Mouse (Mus musculus): ENCODE data around the gene Pkmyt1.

The Pkmyt1 gene

GRCm38 (mm10) chr17:23722376-23723125, 3.6 kb upstream of the Pkmyt1 start, which contains the start of gene 1520401A03Rik:
Gene 1520401A03Rik, minus strand, starts transcription at chr17:23722783.
- no peak for DNase-seq

- DNase-seq: no peak
These were observed 659 bp upstream of the Pkmyt1 start for GRCm38 (mm10) chr17:23725477-23725876.

- peak; percentile 87 for DNase-seq
These were observed 614 bp downstream of the Pkmyt1 start for GRCm38 (mm10) chr17:23726758-23727142.

GRCm38 (mm10) chr17:23730441-23730840, 4.3 kb downstream of the Pkmyt1 start:
- DNase-seq: no peak

- DNase-seq: no peak
These were observed 8.2 kb downstream of the Pkmyt1 start for GRCm38 (mm10) chr17:23734341-23734740.

- no peak for DNase-seq
These were observed 11.6 kb downstream of the Pkmyt1 start for GRCm38 (mm10) chr17:23737493-23738445.

GRCm38 (mm10) chr17:23738836-23739201, 12.7 kb downstream of the Pkmyt1 start:
- no peak for DNase-seq

GRCm38 (mm10) chr17:23739202-23740135, 13.3 kb downstream of the Pkmyt1 start:
- DNase-seq: no peak

GRCm38 (mm10) chr17:23740136-23740584, 14.0 kb downstream of the Pkmyt1 start:
- DNase-seq: peak; percentile 93

GRCm38 (mm10) chr17:23740598-23741021, 14.5 kb downstream of the Pkmyt1 start, which contains the start of gene Paqr4:
Gene Paqr4, minus strand, starts transcription at chr17:23740867.
- DNase-seq: no peak

GRCm38 (mm10) chr17:23741359-23742209, 15.4 kb downstream of the Pkmyt1 start:
- no peak for DNase-seq

- no peak for DNase-seq
These were observed 16.2 kb downstream of the Pkmyt1 start for GRCm38 (mm10) chr17:23742210-23742793.

- no peak for DNase-seq
These were observed 16.8 kb downstream of the Pkmyt1 start for GRCm38 (mm10) chr17:23742941-23743340.

- no peak for DNase-seq
These were observed 17.9 kb downstream of the Pkmyt1 start for GRCm38 (mm10) chr17:23744076-23744475.

GRCm38 (mm10) chr17:23744651-23745050, 18.5 kb downstream of the Pkmyt1 start:
- DNase-seq: no peak

- no peak for DNase-seq
These were observed 19.4 kb downstream of the Pkmyt1 start, which contains the start of gene Kremen2 for GRCm38 (mm10) chr17:23745301-23746251. Gene Kremen2, minus strand, starts transcription at chr17:23745833.

- no peak for DNase-seq
These were observed 20.2 kb downstream of the Pkmyt1 start for GRCm38 (mm10) chr17:23746311-23746710.

GRCm38 (mm10) chr17:23746767-23747166, 20.6 kb downstream of the Pkmyt1 start:
- DNase-seq: no peak

- no peak for DNase-seq
These were observed 21.3 kb downstream of the Pkmyt1 start for GRCm38 (mm10) chr17:23747471-23747870.

GRCm38 (mm10) chr17:23748026-23748425, 21.9 kb downstream of the Pkmyt1 start:
- no peak for DNase-seq
